Comparison of ENCODE assay signal across 8 mouse cellular contexts in genomic region chr3:135402201-135402658, GRCm38 (mm10). TPM values are rescaled to one million over a fixed set of nuclear protein-coding genes. Genes with fewer than 3 reads are reported as not detected.
DNase-seq lines count a peak whose midpoint lies in the region; ATAC-seq and TF ChIP-seq lines count a peak whose summit lies in the region.

No protein-coding gene starts in this region.

- no peaks in the 10 kb centered on the region for H3K4me1 ChIP-seq in forebrain, postnatal 0 days (ENCODE audit: insufficient read depth)
- no peaks in the 10 kb centered on the region for H3K4me1 ChIP-seq in lung, embryonic 15.5 days
- peaks cover 17% of the 10 kb centered on the region for H3K4me1 ChIP-seq in thymus, adult 2 months (replicated peaks; ENCODE audit: control insufficient read depth, insufficient read depth, low read length)

- H3K4me2 ChIP-seq in forebrain, postnatal 0 days (ENCODE audit: low read depth), result no peak overlapping the region
- no peak overlapping the region for H3K4me2 ChIP-seq in lung, embryonic 15.5 days

- H3K9ac ChIP-seq in forebrain, postnatal 0 days, result no peak overlapping the region
- H3K9ac ChIP-seq in lung, embryonic 15.5 days, result no peak overlapping the region

- TF ChIP-seq POLR2A in thymus, adult 2 months (IDR thresholded peaks at IDR 0.05; ENCODE audit: control insufficient read depth, extremely low read depth, insufficient read depth, low read length, poor library complexity), result no peak

- no peak overlapping the region for H3K4me3 ChIP-seq in forebrain, postnatal 0 days (ENCODE audit: low read depth, low read length)
- no peak overlapping the region for H3K4me3 ChIP-seq in lung, embryonic 15.5 days
- no peak overlapping the region for H3K4me3 ChIP-seq in thymus, adult 2 months (ENCODE audit: control insufficient read depth, insufficient read depth, low read length)

- H3K27ac ChIP-seq in forebrain, postnatal 0 days (ENCODE audit: low read depth, low read length), result no peak overlapping the region
- H3K27ac ChIP-seq in lung, embryonic 15.5 days, result no peak overlapping the region
- H3K27ac ChIP-seq in thymus, adult 2 months (ENCODE audit: control insufficient read depth, insufficient read depth, low read length), result peak overlapping the region; percentile 94; the same call in 1 of the 2 replicates

- H3K27me3 ChIP-seq in forebrain, postnatal 0 days (ENCODE audit: insufficient read depth, low read length), result no peaks in the 10 kb centered on the region
- H3K27me3 ChIP-seq in lung, embryonic 15.5 days, result no peaks in the 10 kb centered on the region
- H3K27me3 ChIP-seq in thymus, adult 2 months (ENCODE audit: control insufficient read depth, insufficient read depth, low read length), result no peaks in the 10 kb centered on the region

- no peaks in the 10 kb centered on the region for H3K9me3 ChIP-seq in forebrain, postnatal 0 days (ENCODE audit: low read length)
- no peaks in the 10 kb centered on the region for H3K9me3 ChIP-seq in lung, embryonic 15.5 days

- WGBS in forebrain, postnatal 0 days, result 12% methylated on average over 10 of the region's 10 CpGs
- WGBS in lung, embryonic 15.5 days, result 2% methylated on average over 10 of the region's 10 CpGs
- WGBS in thymus, adult 2 months, result 2% methylated on average over 10 of the region's 10 CpGs

- TF ChIP-seq CTCF in forebrain, postnatal 0 days (IDR thresholded peaks at IDR 0.05; ENCODE audit: low read depth), result peak; percentile 88
- peak; percentile 78; the same call in 1 of the 2 replicates for TF ChIP-seq CTCF in thymus, adult 2 months (IDR thresholded peaks at IDR 0.05; ENCODE audit: borderline replicate concordance, control insufficient read depth, extremely low read depth, insufficient read depth, low read length, poor library complexity)

- H3K36me3 ChIP-seq in forebrain, postnatal 0 days (ENCODE audit: insufficient read depth), result peaks cover 10% of the 10 kb centered on the region
- H3K36me3 ChIP-seq in lung, embryonic 15.5 days, result peaks cover 12% of the 10 kb centered on the region; the same call in 1 of the 2 replicates
- 0 out of 2 replicates have a peak, but pooled peaks cover 2% of the 10 kb centered on the region for H3K36me3 ChIP-seq in thymus, adult 2 months (ENCODE audit: control insufficient read depth, insufficient read depth, low read length)

- peak; percentile 87 for DNase-seq in ES-CJ7 (ENCODE audit: low read depth, low spot score)
- DNase-seq in cerebellum, adult 11-12 months, result peak; percentile 74
- DNase-seq in forebrain, postnatal 0 days, result peak; percentile 90
- peak; percentile 94 for DNase-seq in heart, postnatal 4 days
- DNase-seq in layer of hippocampus, adult 8-10 months (ENCODE audit: low spot score in 2 of 2), result peak; percentile 47 to 87
- DNase-seq in ovary, adult 18-20 months (ENCODE audit: low spot score), result peak; percentile 52
- peak; percentile 95 for DNase-seq in thymus, adult 2 months

- ATAC-seq in forebrain, postnatal 0 days, result peak; percentile 87
- ATAC-seq in lung, embryonic 15.5 days (ENCODE audit: borderline replicate concordance, extremely low read depth, low FRiP score, low TSS enrichment), result peak; percentile 65; the same call in 1 of the 2 replicates

RNA-seq across cellular contexts. Expression of gene Cisd2, which starts 21.5 kb away (rescaled TPM):
- 29.0 and 41.5 TPM in 2 replicates for total RNA-seq in forebrain, postnatal 0 days (2014; rRNA removed)
- 29.7 and 41.1 TPM in 2 replicates for polyA plus RNA-seq in forebrain, postnatal 0 days (2015; fragmentation: Nextera tagmentation; extraction: Ambion mirVana)
- total RNA-seq in heart, postnatal 4 days (2021), result 10 to 100 TPM; 35.6 to 38.2 TPM
- 10 to 100 TPM; 34.3 to 36.5 (median 35.5) TPM for total RNA-seq in layer of hippocampus, adult 8-10 months (2022)
- polyA plus RNA-seq in lung, embryonic 15.5 days (2015; fragmentation: Nextera tagmentation; extraction: Ambion mirVana), result 62.4 and 66.1 TPM in 2 replicates
- polyA plus RNA-seq in thymus, adult 2 months (2012; rRNA removed), result 39.3 and 50.4 TPM in 2 replicates

RNA-seq across cellular contexts. Expression of gene Ube2d3, which starts 35.7 kb away (rescaled TPM):
- 483 and 607 TPM in 2 replicates for total RNA-seq in forebrain, postnatal 0 days (2014; rRNA removed)
- 333 and 341 TPM in 2 replicates for polyA plus RNA-seq in forebrain, postnatal 0 days (2015; fragmentation: Nextera tagmentation; extraction: Ambion mirVana)
- total RNA-seq in heart, postnatal 4 days (2021), result 100 to 1,000 TPM; 389 to 397 TPM
- 100 to 1,000 TPM; 227 to 254 (median 239) TPM for total RNA-seq in layer of hippocampus, adult 8-10 months (2022)
- polyA plus RNA-seq in lung, embryonic 15.5 days (2015; fragmentation: Nextera tagmentation; extraction: Ambion mirVana), result 504 and 516 TPM in 2 replicates
- 552 and 608 TPM in 2 replicates for polyA plus RNA-seq in thymus, adult 2 months (2012; rRNA removed)

RNA-seq across cellular contexts. Expression of gene Slc9b1, which starts 54.4 kb away (rescaled TPM):
- not detected in 2 replicates for total RNA-seq in forebrain, postnatal 0 days (2014; rRNA removed)
- polyA plus RNA-seq in forebrain, postnatal 0 days (2015; fragmentation: Nextera tagmentation; extraction: Ambion mirVana), result not detected in 2 replicates
- total RNA-seq in heart, postnatal 4 days (2021), result 1 to 10 TPM in 1 of 2 experiments, under 1 TPM in 1; 0.74 to 1.0 TPM
- total RNA-seq in layer of hippocampus, adult 8-10 months (2022), result 1 to 10 TPM in 2 of 4 experiments, under 1 TPM in 2; 0.39 to 2.0 (median 1.0) TPM
- 0.11 and 0.57 TPM in 2 replicates for polyA plus RNA-seq in lung, embryonic 15.5 days (2015; fragmentation: Nextera tagmentation; extraction: Ambion mirVana)
- not detected in 2 replicates for polyA plus RNA-seq in thymus, adult 2 months (2012; rRNA removed)
